Mouse (Mus musculus): Measurements from ENCODE around the gene Ctnnd2. TPM values are rescaled to one million over a fixed set of nuclear protein-coding genes. Genes with fewer than 3 reads are reported as not detected.

The Ctnnd2 gene
- polyA plus RNA-seq, 1 experiment from 2014 or later: 0.15 TPM

DNA sequence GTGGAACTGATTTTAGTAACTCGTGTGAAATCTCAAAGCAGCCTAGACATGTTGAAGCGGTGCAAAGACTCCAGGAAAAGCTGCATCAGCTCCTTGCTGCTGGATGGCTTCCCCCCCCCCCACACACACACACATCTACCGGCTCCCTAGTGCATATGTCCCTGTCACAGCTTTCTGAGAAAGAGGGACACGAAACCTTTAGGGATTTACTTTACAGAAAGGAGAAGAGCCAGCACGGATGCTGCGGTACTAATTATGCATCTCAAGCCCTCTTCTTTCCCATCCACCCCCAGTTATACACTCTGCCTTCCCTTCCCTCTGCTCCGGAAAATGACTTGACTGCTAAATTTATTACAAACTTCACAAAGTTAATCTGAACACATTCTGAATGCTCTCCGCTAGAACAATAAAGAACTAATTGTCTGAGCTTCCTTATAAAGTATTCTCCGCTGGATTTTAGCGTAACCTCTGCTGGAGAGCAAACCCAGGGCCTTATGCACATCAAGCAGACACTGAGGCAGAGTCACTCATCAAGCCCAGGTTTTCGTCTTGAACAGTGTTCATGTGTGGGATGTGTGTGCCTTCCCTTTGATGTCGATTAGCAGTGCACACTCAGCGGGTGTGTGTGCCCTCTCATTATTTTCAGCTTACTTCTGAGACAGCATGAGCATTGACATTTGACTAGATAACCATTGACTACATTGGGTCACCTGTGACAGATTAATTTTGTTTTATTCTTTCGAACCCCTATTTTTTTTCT is 510.1 kb downstream of the Ctnnd2 start:
- 80% methylated on average over 14 of the region's 14 CpGs for WGBS (ENCODE audit: insufficient replicate concordance)

DNA sequence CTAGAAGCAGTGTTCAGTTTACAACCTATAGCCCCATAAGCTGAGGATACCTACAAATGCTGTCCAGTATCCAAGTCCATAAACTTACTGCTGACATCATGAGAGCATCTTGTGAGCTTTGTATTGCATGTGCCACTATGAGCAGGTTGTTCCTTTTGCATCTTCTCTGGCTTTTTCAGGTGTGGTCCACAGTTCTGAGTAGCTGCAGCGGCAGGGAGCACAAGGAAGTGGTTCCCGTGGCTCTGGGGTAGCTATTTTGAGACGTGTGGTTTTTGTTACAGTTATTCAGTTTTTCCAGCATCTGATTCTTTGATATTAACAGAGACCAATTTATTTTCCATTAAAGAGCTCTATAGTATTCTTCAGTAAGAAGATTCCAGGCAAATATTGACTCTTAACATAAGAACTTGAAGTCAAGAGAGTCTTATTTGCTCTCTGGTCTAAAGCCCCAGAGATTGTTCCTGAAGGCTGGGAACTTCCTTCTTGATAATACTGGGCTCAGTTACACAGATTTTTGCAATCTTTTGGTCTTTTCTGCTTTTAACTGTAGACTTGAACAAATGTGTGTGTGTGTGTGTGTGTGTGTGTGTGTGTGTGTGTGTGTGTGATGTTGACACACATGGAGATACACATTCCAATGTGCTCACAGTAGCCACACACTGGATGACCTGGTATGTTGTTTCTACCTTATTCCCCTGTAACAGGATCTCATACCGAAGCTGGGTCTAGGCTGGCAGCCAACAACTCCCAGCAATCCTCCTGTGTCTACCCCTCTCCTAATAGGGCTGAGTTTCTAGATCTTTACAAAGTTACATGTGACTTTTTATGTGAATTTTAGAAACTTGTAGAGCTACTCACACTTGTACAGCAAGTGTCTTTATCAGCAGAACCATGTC is 514.1 kb downstream of the Ctnnd2 start:
- no peak for DNase-seq
- no peak for ATAC-seq
- WGBS (ENCODE audit: insufficient replicate concordance): 33% methylated on average over 4 of the region's 4 CpGs
- Histone ChIP-seq H3K27me3 (ENCODE audit: insufficient read depth, low read length) (no peaks in the 10 kb centered on the region), H3K4me1 (ENCODE audit: insufficient read depth) (no peaks in the 10 kb centered on the region), H3K9ac (replicated peaks) (no peak overlapping the region), H3K4me2 (ENCODE audit: low read depth, low read length) (no peak overlapping the region), H3K4me3 (ENCODE audit: low read depth, low read length) (no peak overlapping the region), H3K9me3 (ENCODE audit: low read length) (no peaks in the 10 kb centered on the region), H3K36me3 (replicated peaks; ENCODE audit: insufficient read depth, low read length) (no peaks in the 10 kb centered on the region), H3K27ac (ENCODE audit: low read depth) (no peak overlapping the region)
- no peak for TF ChIP-seq CTCF (IDR thresholded peaks at IDR 0.05; ENCODE audit: low read depth)
- TF ChIP-seq EP300 (IDR thresholded peaks at IDR 0.05; ENCODE audit: low read depth): no peak

More for the DNA sequence above, 510.1 kb downstream of the Ctnnd2 start:
- no peaks in the 10 kb centered on the region for H3K9me3 ChIP-seq (ENCODE audit: low read length)
- no peak for TF ChIP-seq CTCF (IDR thresholded peaks at IDR 0.05; ENCODE audit: low read depth)
- H3K36me3 ChIP-seq (replicated peaks; ENCODE audit: insufficient read depth, low read length): no peaks in the 10 kb centered on the region
- H3K4me3 ChIP-seq (ENCODE audit: low read depth, low read length): no peak overlapping the region
- no peaks in the 10 kb centered on the region for H3K27me3 ChIP-seq (ENCODE audit: insufficient read depth, low read length)
- H3K9ac ChIP-seq (replicated peaks): no peak overlapping the region
- no peaks in the 10 kb centered on the region for H3K4me1 ChIP-seq (ENCODE audit: insufficient read depth)
- DNase-seq: no peak
- H3K27ac ChIP-seq (ENCODE audit: low read depth): no peak overlapping the region
- ATAC-seq: no peak
- H3K4me2 ChIP-seq (ENCODE audit: low read depth, low read length): no peak overlapping the region

DNA sequence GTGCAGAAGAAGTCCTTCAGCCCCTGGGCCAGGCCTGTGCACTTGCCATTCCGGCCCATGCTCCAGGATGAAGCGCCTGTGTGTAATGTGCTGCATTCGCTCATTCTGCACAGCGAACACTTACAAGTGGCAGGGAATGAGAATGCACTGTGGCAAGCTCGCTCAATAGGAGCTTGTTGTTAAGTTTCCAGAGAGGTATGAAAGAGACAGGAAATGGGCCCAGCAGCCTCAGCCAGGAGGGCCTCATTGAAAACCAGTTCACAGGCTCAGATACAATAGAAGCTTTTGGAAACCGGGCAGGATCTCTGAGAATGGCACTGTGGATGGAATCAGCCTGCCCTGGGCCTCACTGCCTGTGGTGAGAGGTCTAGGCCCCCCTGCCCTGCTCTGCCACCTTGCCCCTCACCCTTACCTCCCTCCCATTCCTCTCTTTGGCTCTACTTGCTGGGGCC is 521.4 kb downstream of the Ctnnd2 start:
- Histone ChIP-seq H3K9me3 (ENCODE audit: low read length) (no peaks in the 10 kb centered on the region), H3K27me3 (ENCODE audit: insufficient read depth, low read length) (no peaks in the 10 kb centered on the region), H3K4me1 (ENCODE audit: insufficient read depth) (no peaks in the 10 kb centered on the region), H3K4me3 (ENCODE audit: low read depth, low read length) (no peak overlapping the region), H3K36me3 (replicated peaks; ENCODE audit: insufficient read depth, low read length) (no peaks in the 10 kb centered on the region), H3K9ac (replicated peaks) (no peak overlapping the region), H3K4me2 (ENCODE audit: low read depth, low read length) (no peak overlapping the region), H3K27ac (ENCODE audit: low read depth) (no peak overlapping the region)
- 72% methylated on average over 6 of the region's 6 CpGs for WGBS (ENCODE audit: insufficient replicate concordance)
- no peak for DNase-seq
- TF ChIP-seq CTCF (IDR thresholded peaks at IDR 0.05; ENCODE audit: low read depth) (no peak), EP300 (IDR thresholded peaks at IDR 0.05; ENCODE audit: low read depth) (no peak)
- no peak for ATAC-seq

DNA sequence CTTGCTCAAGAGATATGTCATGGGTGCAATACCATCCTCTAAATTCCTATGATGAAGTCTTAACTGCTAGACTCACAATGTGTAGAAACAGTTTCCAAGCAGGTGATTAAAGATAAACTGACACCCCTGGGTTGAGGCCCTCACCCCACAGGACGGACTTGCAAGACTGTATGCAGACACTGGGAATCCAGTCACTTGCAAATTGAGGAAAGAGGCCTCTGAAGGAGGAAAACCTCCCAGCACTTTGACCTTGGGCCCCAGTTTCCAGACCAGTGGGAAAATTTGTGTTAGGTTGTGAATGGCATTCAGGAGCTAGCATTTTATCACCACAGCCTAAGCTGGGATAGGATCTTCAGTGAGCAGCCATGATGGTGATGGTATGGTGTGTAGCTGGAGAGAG is 521.9 kb downstream of the Ctnnd2 start:
- Histone ChIP-seq H3K36me3 (replicated peaks; ENCODE audit: insufficient read depth, low read length) (no peaks in the 10 kb centered on the region), H3K27ac (ENCODE audit: low read depth) (no peak overlapping the region), H3K27me3 (ENCODE audit: insufficient read depth, low read length) (no peaks in the 10 kb centered on the region), H3K4me1 (ENCODE audit: insufficient read depth) (no peaks in the 10 kb centered on the region), H3K9ac (replicated peaks) (no peak overlapping the region), H3K4me3 (ENCODE audit: low read depth, low read length) (no peak overlapping the region), H3K4me2 (ENCODE audit: low read depth, low read length) (no peak overlapping the region), H3K9me3 (ENCODE audit: low read length) (no peaks in the 10 kb centered on the region)
- ATAC-seq (no peak), DNase-seq (no peak)
- TF ChIP-seq CTCF (IDR thresholded peaks at IDR 0.05; ENCODE audit: low read depth): no peak
- no peak for TF ChIP-seq EP300 (IDR thresholded peaks at IDR 0.05; ENCODE audit: low read depth)
- WGBS (ENCODE audit: insufficient replicate concordance): 75% methylated on average over 1 of the region's 1 CpGs

DNA sequence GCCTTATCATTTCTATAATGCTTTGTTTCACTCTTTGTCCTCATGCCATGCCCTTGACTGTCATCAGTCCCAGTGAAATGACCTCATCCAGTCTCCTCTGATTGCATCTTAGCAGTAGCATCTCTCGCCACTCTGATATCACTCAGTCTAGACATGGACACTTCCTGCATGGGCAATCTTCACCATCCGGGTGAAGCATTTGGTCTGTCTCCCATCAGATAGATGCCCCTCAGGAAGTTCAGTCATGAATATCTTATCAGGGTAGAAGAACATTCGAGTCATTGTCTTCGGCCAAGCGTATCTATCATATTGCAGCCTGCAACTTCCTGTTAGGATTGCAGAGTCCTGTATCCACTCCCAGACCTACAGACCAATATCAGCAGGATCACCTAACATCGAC is 523.5 kb downstream of the Ctnnd2 start:
- H3K4me3 ChIP-seq (ENCODE audit: low read depth, low read length): no peak overlapping the region
- no peaks in the 10 kb centered on the region for H3K9me3 ChIP-seq (ENCODE audit: low read length)
- H3K4me1 ChIP-seq (ENCODE audit: insufficient read depth): no peaks in the 10 kb centered on the region
- 66% methylated on average over 6 of the region's 6 CpGs for WGBS (ENCODE audit: insufficient replicate concordance)
- H3K4me2 ChIP-seq (ENCODE audit: low read depth, low read length): no peak overlapping the region
- DNase-seq (no peak), ATAC-seq (no peak)
- H3K36me3 ChIP-seq (replicated peaks; ENCODE audit: insufficient read depth, low read length): no peaks in the 10 kb centered on the region
- TF ChIP-seq EP300 (IDR thresholded peaks at IDR 0.05; ENCODE audit: low read depth): no peak
- H3K9ac ChIP-seq (replicated peaks): no peak overlapping the region
- no peak overlapping the region for H3K27ac ChIP-seq (ENCODE audit: low read depth)
- no peaks in the 10 kb centered on the region for H3K27me3 ChIP-seq (ENCODE audit: insufficient read depth, low read length)

DNA sequence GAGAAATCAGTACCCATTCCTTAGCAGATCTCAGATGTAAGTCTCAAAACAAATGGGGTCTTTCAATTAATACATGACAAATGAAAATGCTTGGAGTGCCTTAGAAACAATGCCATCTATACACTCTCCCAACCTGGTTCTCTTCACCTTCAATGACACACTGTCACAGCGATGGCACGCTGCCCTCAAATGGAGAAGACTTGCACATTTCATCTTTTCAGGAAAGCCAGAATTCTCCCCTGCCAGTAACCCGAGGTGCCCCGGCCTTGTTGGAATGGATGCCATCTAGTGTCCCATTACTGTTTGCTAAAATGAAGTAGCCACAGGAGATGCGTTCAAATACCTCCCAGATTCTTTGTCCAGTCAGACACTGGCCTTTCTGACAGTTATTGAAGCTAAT is 525.0 kb downstream of the Ctnnd2 start:
- Histone ChIP-seq H3K27ac (ENCODE audit: low read depth) (no peak overlapping the region), H3K4me2 (ENCODE audit: low read depth, low read length) (no peak overlapping the region), H3K9me3 (ENCODE audit: low read length) (no peaks in the 10 kb centered on the region), H3K27me3 (ENCODE audit: insufficient read depth, low read length) (no peaks in the 10 kb centered on the region), H3K4me1 (ENCODE audit: insufficient read depth) (no peaks in the 10 kb centered on the region), H3K36me3 (replicated peaks; ENCODE audit: insufficient read depth, low read length) (no peaks in the 10 kb centered on the region), H3K9ac (replicated peaks) (no peak overlapping the region), H3K4me3 (ENCODE audit: low read depth, low read length) (no peak overlapping the region)
- whole genome bisulfite sequencing (ENCODE audit: insufficient replicate concordance): 66% methylated on average over 5 of the region's 5 CpGs
- no peak for DNase-seq
- no peak for ATAC-seq
- TF ChIP-seq CTCF (IDR thresholded peaks at IDR 0.05; ENCODE audit: low read depth): no peak
- TF ChIP-seq EP300 (IDR thresholded peaks at IDR 0.05; ENCODE audit: low read depth): no peak

Data from liver, postnatal 0 days (tissue).